Mouse (Mus musculus) brain, embryonic 14.5 days (tissue): ENCODE data around the gene Tnfrsf8. TPM values are rescaled to one million over a fixed set of nuclear protein-coding genes. Genes with fewer than 3 reads are reported as not detected.
A peak's percentile ranks its signal among the peaks of the same experiment; 100 is the strongest.

ENCODE experiments used
- DNase-seq: peaks from one replicate; pipeline ENCODE4 v3.0.0-alpha.2; 2011; ENCODE audit warnings: low read depth
- CTCF ChIP-seq: fragments of 200-500 bp; IDR thresholded peaks from 2 replicates; pipeline ENCODE4 v1.5.1; 2012; ENCODE audit warnings: inconsistent platforms, mild to moderate bottlenecking, moderate library complexity, borderline replicate concordance; ENCODE audit not compliant: insufficient read depth, insufficient read length; ENCODE audit errors: extremely low read depth
- POLR2A ChIP-seq: fragments of 200-500 bp; IDR thresholded peaks from 2 replicates; pipeline ENCODE4 v1.6.1; 2012; ENCODE audit warnings: mild to moderate bottlenecking, inconsistent platforms, borderline replicate concordance; ENCODE audit not compliant: poor library complexity, insufficient read depth, insufficient read length, severe bottlenecking; ENCODE audit errors: extremely low read depth
- polyA plus RNA-seq: library from polyadenylated mRNA; depleted of rRNA; stranded (reverse); fragments of >200 nt; gene quantifications from 2 replicates; pipeline ENCODE4 v1.2.3, GENCODE M21; 2012

Tnfrsf8 gene
- polyA plus RNA-seq, 1 experiment: 0.40 TPM

- DNase-seq: peak; percentile 78
Observed at GRCm38 (mm10) chr4:145304109-145304508, 10.9 kb downstream of the Tnfrsf8 start.

GRCm38 (mm10) chr4:145302106-145302505, 12.9 kb downstream of the Tnfrsf8 start:
- TF ChIP-seq POLR2A: no peak
- no peak for TF ChIP-seq CTCF
- DNase-seq: no peak

More at GRCm38 (mm10) chr4:145304109-145304508, 10.9 kb downstream of the Tnfrsf8 start:
- TF ChIP-seq POLR2A (no peak), CTCF (no peak)

- no peak for TF ChIP-seq CTCF
- TF ChIP-seq POLR2A: no peak
- no peak for DNase-seq
Observed at GRCm38 (mm10) chr4:145300210-145300927, 14.6 kb downstream of the Tnfrsf8 start.

- TF ChIP-seq POLR2A: no peak
- TF ChIP-seq CTCF: no peak
- DNase-seq: no peak
Observed at GRCm38 (mm10) chr4:145299355-145299754, 15.6 kb downstream of the Tnfrsf8 start.

- TF ChIP-seq POLR2A (no peak), CTCF (no peak)
- DNase-seq: no peak
Observed at GRCm38 (mm10) chr4:145298846-145299245, 16.1 kb downstream of the Tnfrsf8 start.

GRCm38 (mm10) chr4:145295589-145296300, 19.2 kb downstream of the Tnfrsf8 start:
- DNase-seq: peak; percentile 67
- TF ChIP-seq CTCF (peak; percentile 78), POLR2A (no peak)

GRCm38 (mm10) chr4:145294588-145294987, 20.4 kb downstream of the Tnfrsf8 start:
- TF ChIP-seq CTCF (no peak), POLR2A (no peak)
- DNase-seq: no peak

- peak; percentile 84 for DNase-seq
- TF ChIP-seq POLR2A (no peak), CTCF (peak; percentile 68; the same call in 1 of the 2 replicates)
Observed at GRCm38 (mm10) chr4:145286369-145287120, 28.4 kb downstream of the Tnfrsf8 start.

- TF ChIP-seq POLR2A (no peak), CTCF (no peak)
- no peak for DNase-seq
Observed at GRCm38 (mm10) chr4:145284675-145285074, 30.3 kb downstream of the Tnfrsf8 start.

- no peak for TF ChIP-seq POLR2A
- no peak for DNase-seq
Observed at GRCm38 (mm10) chr4:145283441-145283840, 31.5 kb downstream of the Tnfrsf8 start.

GRCm38 (mm10) chr4:145280966-145281365, 34.0 kb downstream of the Tnfrsf8 start:
- no peak for DNase-seq
- TF ChIP-seq CTCF (no peak), POLR2A (no peak)
